Mouse (Mus musculus) liver, adult 2 months (tissue): ENCODE measurements around the gene Cwc25.

ENCODE experiments used
- CTCF ChIP-seq: fragments of 200-500 bp; IDR thresholded peaks from 2 replicates; pipeline ENCODE4 v1.5.1; 2011; ENCODE audit warnings: low read depth, low read length, control low read depth
- POLR2A ChIP-seq: fragments of 200-500 bp; IDR thresholded peaks from 2 replicates; pipeline ENCODE4 v1.6.1; 2011; ENCODE audit warnings: low read length, control low read depth; ENCODE audit not compliant: insufficient read depth; ENCODE audit errors: extremely low read depth

DNA sequence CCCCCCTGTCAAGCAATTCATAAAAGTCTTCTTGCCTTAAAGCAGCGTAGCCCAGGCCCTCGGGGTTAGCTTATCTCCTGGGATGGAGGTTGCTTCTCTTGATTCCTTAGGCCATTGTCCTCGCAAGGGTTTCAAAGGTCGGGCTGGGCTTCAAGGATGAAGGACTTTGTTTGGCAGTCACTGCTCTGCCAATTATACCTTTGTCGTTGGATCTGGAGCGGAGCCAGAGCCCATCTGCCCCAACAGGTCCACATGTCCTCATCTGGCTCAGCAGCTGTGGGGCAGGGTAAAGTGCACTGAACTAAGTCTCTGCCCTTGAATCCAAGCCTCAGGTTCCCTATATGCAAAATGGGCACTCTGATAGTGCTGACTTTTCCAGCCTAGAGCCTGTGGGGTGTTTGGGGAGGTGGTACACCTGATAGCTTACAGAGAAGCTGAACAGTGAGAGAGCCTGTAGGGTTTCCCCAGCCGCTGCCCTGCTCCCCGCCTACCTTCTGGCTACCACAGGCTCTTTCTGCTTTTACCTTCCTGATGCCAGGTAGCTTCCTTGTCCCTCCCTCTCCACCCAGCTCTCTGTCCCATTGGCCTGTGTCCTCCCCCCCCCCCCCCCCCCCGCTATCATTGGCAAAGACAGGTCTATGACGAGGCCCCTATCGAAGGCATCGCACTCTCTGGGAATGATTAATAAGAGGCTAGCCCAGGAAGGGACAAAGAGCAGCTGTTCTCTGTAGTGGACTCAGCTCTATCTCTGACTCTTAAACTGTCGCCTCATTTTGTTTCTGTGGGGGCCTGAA lies 45.4 kb upstream of the Cwc25 start:
- TF ChIP-seq CTCF = no peak
- 0 out of 2 replicates have a peak, but pooled peaks have one; percentile 33 for TF ChIP-seq POLR2A
